Mouse (Mus musculus) forebrain, embryonic 15.5 days (tissue): Measurements from ENCODE around the gene Rfx4. TPM values are rescaled to one million over a fixed set of nuclear protein-coding genes. Genes with fewer than 3 reads are reported as not detected.

Source experiments
- ATAC-seq: fragments of 200-750 bp; cut with Nextera tagmentation; replicated peaks from 2 replicates; pipeline ENCODE4 v1.8.0; 2017; ENCODE audit warnings: mild to moderate bottlenecking, moderate TSS enrichment, moderate library complexity
- H3K27ac ChIP-seq: fragments of 300-500 bp; sonication (generic); replicated peaks from 2 replicates; pipeline ENCODE4 v1.5.1; 2015; ENCODE audit warnings: mild to moderate bottlenecking, inconsistent platforms
- H3K27me3 ChIP-seq: fragments of 300-500 bp; sonication (generic); 2 replicates; pipeline ENCODE4 v1.6.1; 2015; ENCODE audit warnings: inconsistent platforms
- H3K36me3 ChIP-seq: fragments of 300-500 bp; sonication (generic); 2 replicates; pipeline ENCODE4 v1.6.1; 2015; ENCODE audit warnings: mild to moderate bottlenecking, inconsistent platforms
- H3K4me1 ChIP-seq: fragments of 300-500 bp; sonication (generic); 2 replicates; pipeline ENCODE4 v1.6.1; 2015; ENCODE audit warnings: inconsistent platforms
- H3K4me2 ChIP-seq: fragments of 300-500 bp; sonication (generic); replicated peaks from 2 replicates; pipeline ENCODE4 v1.6.1; 2015; ENCODE audit warnings: mild to moderate bottlenecking, inconsistent platforms
- H3K4me3 ChIP-seq: fragments of 300-500 bp; sonication (generic); 2 replicates; pipeline ENCODE4 v1.5.1; 2015; ENCODE audit warnings: mild to moderate bottlenecking, inconsistent platforms
- H3K9ac ChIP-seq: fragments of 300-500 bp; sonication (generic); replicated peaks from 2 replicates; pipeline ENCODE4 v1.6.1; 2015; ENCODE audit warnings: mild to moderate bottlenecking, inconsistent platforms
- H3K9me3 ChIP-seq: fragments of 300-500 bp; sonication (generic); 2 replicates; pipeline ENCODE4 v1.6.1; 2016; ENCODE audit warnings: inconsistent platforms
- WGBS: fragments of 180-500 bp; shearing (Covaris S2); methylation state at CpG from one replicate; pipeline ENCODE4 v1.1.7; 2015; ENCODE audit warnings: mixed read lengths; 5-methylcytosine and 5-hydroxymethylcytosine counted together
- polyA plus RNA-seq: library from polyadenylated mRNA; unstranded; fragments of >200 nt; fragmentation: Nextera tagmentation; extraction: Ambion mirVana; gene quantifications from 2 replicates; pipeline ENCODE4 v1.2.1, GENCODE M21; 2015

Gene Rfx4
- polyA plus RNA-seq, 1 experiment from 2014 or later, result 7.1 TPM

- Histone ChIP-seq H3K27ac (no peak overlapping the region), H3K9ac (no peak overlapping the region), H3K4me2 (no peak overlapping the region), H3K4me1 (peaks cover 17% of the 10 kb centered on the region), H3K36me3 (no peaks in the 10 kb centered on the region), H3K27me3 (peaks cover 3% of the 10 kb centered on the region; the same call in 1 of the 2 replicates), H3K4me3 (no peak overlapping the region), H3K9me3 (no peaks in the 10 kb centered on the region)
- ATAC-seq, result 0 out of 2 replicates have a peak, but pooled peaks have one; percentile 49
- 65% methylated on average over 17 of the region's 17 CpGs for WGBS
Observed at GRCm38 (mm10) chr10:84909021-84909801, 153.3 kb downstream of the Rfx4 start.

DNA sequence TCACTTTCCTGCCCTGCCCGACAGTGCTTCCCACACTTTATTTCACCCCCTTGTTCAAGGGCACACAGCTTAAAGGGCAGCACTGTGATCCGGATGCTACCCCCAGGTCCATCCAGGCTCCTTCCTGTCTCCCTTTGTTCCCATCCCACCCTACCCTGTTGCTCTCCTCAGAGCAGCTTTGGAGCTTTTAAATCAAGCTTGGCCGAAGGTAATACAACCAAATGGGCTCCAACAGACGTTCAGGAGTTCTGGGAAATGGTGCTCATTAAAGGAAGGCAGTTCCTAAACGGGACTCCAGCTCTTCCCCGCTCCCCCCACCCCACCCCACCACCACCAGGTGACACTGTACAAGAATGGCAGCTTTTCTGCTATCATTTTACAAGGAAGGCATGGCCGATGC, 154.3 kb downstream of the Rfx4 start:
- Histone ChIP-seq H3K27ac (no peak overlapping the region), H3K36me3 (no peaks in the 10 kb centered on the region), H3K4me2 (no peak overlapping the region), H3K4me3 (no peak overlapping the region), H3K9ac (no peak overlapping the region), H3K4me1 (peaks cover 15% of the 10 kb centered on the region), H3K9me3 (no peaks in the 10 kb centered on the region), H3K27me3 (peaks cover 3% of the 10 kb centered on the region; the same call in 1 of the 2 replicates)
- no peak for ATAC-seq
- 7% methylated on average over 7 of the region's 7 CpGs for WGBS

DNA sequence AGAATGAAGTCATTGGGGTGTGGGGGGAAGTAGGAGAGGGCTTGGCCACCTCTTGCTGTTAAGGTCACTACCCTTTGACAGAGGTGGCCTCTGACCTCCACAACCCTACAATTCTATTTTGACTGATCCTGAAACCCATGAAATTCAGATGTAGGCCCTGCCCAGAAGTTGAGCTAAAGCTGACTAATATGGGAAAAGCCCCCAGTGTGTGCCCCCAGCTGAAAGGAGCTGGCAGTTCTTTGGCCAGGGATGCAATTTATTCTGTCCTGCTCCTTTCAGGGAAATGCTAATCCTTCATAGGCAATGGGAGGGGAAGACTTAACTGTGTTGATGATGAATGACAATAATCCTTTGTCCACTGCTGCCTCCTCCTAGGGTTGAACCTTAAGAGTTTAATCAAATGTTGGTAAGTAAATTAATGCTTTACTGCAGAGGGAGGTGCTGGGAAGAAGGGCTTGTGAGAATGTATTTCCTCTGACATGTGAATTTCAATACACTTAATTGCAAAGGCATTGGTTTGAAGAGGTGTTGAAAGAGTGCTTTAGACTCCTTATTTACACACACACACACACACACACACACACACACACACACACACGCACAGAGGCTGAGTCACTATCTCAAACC, 155.0 kb downstream of the Rfx4 start:
- H3K36me3 ChIP-seq, result no peaks in the 10 kb centered on the region
- H3K27ac ChIP-seq, result no peak overlapping the region
- no peak overlapping the region for H3K9ac ChIP-seq
- peaks cover 15% of the 10 kb centered on the region for H3K4me1 ChIP-seq
- H3K27me3 ChIP-seq, result peaks cover 3% of the 10 kb centered on the region
- no peaks in the 10 kb centered on the region for H3K9me3 ChIP-seq
- no peak overlapping the region for H3K4me3 ChIP-seq
- H3K4me2 ChIP-seq, result no peak overlapping the region
- 4% methylated on average over 1 of the region's 1 CpGs for WGBS
- no peak for ATAC-seq

DNA sequence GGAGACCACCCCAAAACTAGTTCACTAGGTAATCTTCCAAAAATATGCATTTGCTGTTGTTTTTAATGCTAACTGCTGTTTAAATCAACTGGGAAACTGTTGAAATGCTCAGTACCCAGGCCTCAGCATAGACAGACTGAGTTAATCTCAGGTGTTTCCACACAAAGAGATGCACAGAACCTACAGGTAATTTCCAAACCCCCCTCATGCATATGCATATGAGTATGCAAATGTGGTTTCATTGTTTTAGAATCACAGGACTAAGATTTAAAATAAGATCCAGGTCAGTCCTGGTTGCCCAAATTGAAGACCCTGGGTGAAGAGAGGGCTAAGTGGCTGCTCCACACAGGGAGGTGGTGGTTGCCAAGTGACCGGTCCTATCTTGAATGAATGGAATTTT, 157.3 kb downstream of the Rfx4 start:
- 76% methylated on average over 1 of the region's 1 CpGs for WGBS
- no peak for ATAC-seq

DNA sequence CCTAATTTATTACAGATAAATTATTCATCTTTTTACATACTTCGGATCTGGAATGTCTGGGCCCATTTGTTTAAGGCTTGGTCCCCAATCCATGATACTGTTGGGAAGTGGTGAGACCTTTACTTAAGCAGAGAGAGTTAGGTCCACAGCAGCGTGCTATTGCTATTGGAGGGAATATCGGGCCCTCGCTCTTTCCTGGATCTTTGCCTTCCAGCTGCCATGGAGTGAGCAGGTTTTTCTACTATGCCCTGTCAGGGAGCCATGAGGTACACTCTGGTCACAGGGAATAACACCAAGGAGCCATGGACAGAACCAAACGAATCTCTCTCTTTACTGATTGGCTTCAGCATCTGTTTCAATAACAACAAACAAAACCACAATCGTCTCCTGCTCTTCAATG, 159.6 kb downstream of the Rfx4 start:
- 86% methylated on average over 6 of the region's 6 CpGs for WGBS
- no peak overlapping the region for H3K4me3 ChIP-seq
- ATAC-seq, result no peak
- H3K9me3 ChIP-seq, result no peaks in the 10 kb centered on the region
- H3K27me3 ChIP-seq, result peaks cover 3% of the 10 kb centered on the region; the same call in 1 of the 2 replicates
- no peak overlapping the region for H3K9ac ChIP-seq
- peaks cover 25% of the 10 kb centered on the region for H3K4me1 ChIP-seq
- H3K27ac ChIP-seq, result no peak overlapping the region
- no peak overlapping the region for H3K4me2 ChIP-seq
- H3K36me3 ChIP-seq, result no peaks in the 10 kb centered on the region

More for the DNA sequence above, 157.3 kb downstream of the Rfx4 start:
- Histone ChIP-seq H3K4me2 (no peak overlapping the region), H3K27ac (no peak overlapping the region), H3K4me3 (no peak overlapping the region), H3K4me1 (peaks cover 16% of the 10 kb centered on the region), H3K9me3 (no peaks in the 10 kb centered on the region), H3K27me3 (peaks cover 3% of the 10 kb centered on the region), H3K36me3 (no peaks in the 10 kb centered on the region), H3K9ac (no peak overlapping the region)

- H3K4me2 ChIP-seq, result peak within 1 kb of the TSS; percentile 68
- ATAC-seq, result peak; percentile 98
- no peaks in the 10 kb centered on the region for H3K9me3 ChIP-seq
- WGBS, result under 1% methylated on average over 50 of the region's 51 CpGs
- no peaks in the 10 kb centered on the region for H3K36me3 ChIP-seq
- H3K27me3 ChIP-seq, result peaks cover 3% of the 10 kb centered on the region; the same call in 1 of the 2 replicates
- H3K9ac ChIP-seq, result peak within 1 kb of the TSS; percentile 83
- H3K27ac ChIP-seq, result peak within 1 kb of the TSS; percentile 98
- H3K4me3 ChIP-seq, result peak within 1 kb of the TSS; percentile 62
- peaks cover 27% of the 10 kb centered on the region for H3K4me1 ChIP-seq
Observed at GRCm38 (mm10) chr10:84916810-84917730, 161.2 kb downstream of the Rfx4 start, which contains the start of gene Ric8b. Gene Ric8b, plus strand, starts transcription at chr10:84917616.

GRCm38 (mm10) chr10:84917731-84918095, 161.9 kb downstream of the Rfx4 start:
- peak; percentile 55 for ATAC-seq
- H3K27ac ChIP-seq, result peak overlapping the region; percentile 98
- H3K4me1 ChIP-seq, result peaks cover 27% of the 10 kb centered on the region
- peak overlapping the region; percentile 62 for H3K4me3 ChIP-seq
- peak overlapping the region; percentile 68 for H3K4me2 ChIP-seq
- under 1% methylated on average over 27 of the region's 27 CpGs for WGBS
- H3K27me3 ChIP-seq, result no peaks in the 10 kb centered on the region; the same call in 1 of the 2 replicates
- H3K9me3 ChIP-seq, result no peaks in the 10 kb centered on the region
- no peaks in the 10 kb centered on the region for H3K36me3 ChIP-seq
- H3K9ac ChIP-seq, result peak overlapping the region; percentile 83

GRCm38 (mm10) chr10:84926336-84926735, 170.5 kb downstream of the Rfx4 start:
- Histone ChIP-seq H3K4me2 (no peak overlapping the region), H3K27ac (no peak overlapping the region), H3K36me3 (peaks cover 13% of the 10 kb centered on the region), H3K4me1 (no peaks in the 10 kb centered on the region), H3K9ac (no peak overlapping the region), H3K4me3 (no peak overlapping the region), H3K9me3 (no peaks in the 10 kb centered on the region), H3K27me3 (no peaks in the 10 kb centered on the region)
- WGBS, result 87% methylated on average over 7 of the region's 7 CpGs
- no peak for ATAC-seq

DNA sequence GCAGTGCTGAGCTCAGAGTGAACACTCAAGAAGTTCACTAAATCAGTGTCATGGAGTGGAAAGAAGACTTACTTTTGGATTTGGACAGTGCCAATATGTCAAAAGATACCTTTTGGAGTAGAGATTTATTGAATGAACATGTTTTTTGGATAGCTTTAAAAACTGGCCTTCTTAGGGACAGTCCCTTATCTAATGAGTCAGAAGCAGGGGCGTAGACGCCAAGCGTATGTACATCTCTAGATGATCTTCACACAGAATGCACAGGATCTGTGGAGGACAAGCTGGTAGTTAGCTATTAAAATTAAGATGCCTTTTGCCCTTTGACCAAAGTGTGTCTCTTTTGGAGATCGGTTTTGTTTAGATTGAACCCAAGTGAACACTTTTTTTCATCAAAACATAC, 171.0 kb downstream of the Rfx4 start:
- no peaks in the 10 kb centered on the region for H3K9me3 ChIP-seq
- no peaks in the 10 kb centered on the region for H3K4me1 ChIP-seq
- ATAC-seq, result no peak
- H3K4me2 ChIP-seq, result no peak overlapping the region
- 97% methylated on average over 4 of the region's 4 CpGs for WGBS
- no peak overlapping the region for H3K27ac ChIP-seq
- peaks cover 13% of the 10 kb centered on the region for H3K36me3 ChIP-seq
- no peak overlapping the region for H3K9ac ChIP-seq
- H3K27me3 ChIP-seq, result no peaks in the 10 kb centered on the region
- H3K4me3 ChIP-seq, result no peak overlapping the region

- Histone ChIP-seq H3K4me2 (no peak overlapping the region), H3K9ac (no peak overlapping the region), H3K4me3 (no peak overlapping the region), H3K27me3 (no peaks in the 10 kb centered on the region), H3K4me1 (no peaks in the 10 kb centered on the region), H3K9me3 (no peaks in the 10 kb centered on the region), H3K27ac (no peak overlapping the region), H3K36me3 (peaks cover 13% of the 10 kb centered on the region)
- 87% methylated on average over 4 of the region's 4 CpGs for WGBS
- ATAC-seq, result no peak
Observed at GRCm38 (mm10) chr10:84928465-84928864, 172.6 kb downstream of the Rfx4 start.

DNA sequence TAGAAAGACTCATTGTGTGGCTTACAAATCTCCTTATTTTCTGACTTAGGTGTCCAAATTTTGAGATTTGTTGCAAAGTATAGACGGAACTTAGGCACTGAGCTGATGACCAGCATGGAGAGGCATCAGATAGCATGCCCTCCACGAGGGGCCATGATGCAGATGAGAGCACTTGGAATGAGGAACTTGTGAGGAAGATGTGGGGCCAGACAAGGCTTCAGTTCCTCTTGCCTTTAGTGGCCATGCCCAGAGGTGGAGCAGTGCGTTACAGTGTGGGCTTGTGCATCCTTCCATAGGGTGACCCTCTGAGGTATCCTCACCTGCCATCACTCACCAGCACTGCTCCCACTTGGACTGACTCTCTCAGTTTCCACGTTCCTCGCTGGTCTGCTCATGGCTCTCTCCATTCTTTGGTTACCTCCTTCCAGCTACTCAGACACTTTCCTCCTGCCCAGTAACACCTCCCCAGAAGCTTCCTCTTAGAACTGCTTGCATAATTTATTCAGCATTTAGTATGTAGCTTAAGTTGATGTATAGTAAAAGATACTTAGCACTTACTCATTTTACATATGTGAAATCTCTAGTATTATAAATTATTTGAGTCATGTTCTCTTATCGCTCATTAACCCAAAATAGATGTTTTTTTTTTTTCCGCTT, 179.8 kb downstream of the Rfx4 start:
- Histone ChIP-seq H3K4me1 (no peaks in the 10 kb centered on the region), H3K36me3 (no peaks in the 10 kb centered on the region; the same call in 1 of the 2 replicates), H3K27ac (no peak overlapping the region), H3K4me3 (no peak overlapping the region), H3K27me3 (no peaks in the 10 kb centered on the region), H3K9me3 (no peaks in the 10 kb centered on the region), H3K9ac (no peak overlapping the region), H3K4me2 (no peak overlapping the region)
- ATAC-seq, result no peak
- whole genome bisulfite sequencing, result 84% methylated on average over 7 of the region's 7 CpGs
